Mouse (Mus musculus) neural tube, embryonic 11.5 days (tissue): ENCODE results near the gene Hmga2. TPM values are rescaled to one million over a fixed set of nuclear protein-coding genes. Genes with fewer than 3 reads are reported as not detected.

ENCODE experiments used
- ATAC-seq: fragments of 200-750 bp; cut with Nextera tagmentation; 2 replicates; pipeline ENCODE4 v1.8.0; 2017; ENCODE audit warnings: moderate number of reproducible peaks, mild to moderate bottlenecking, moderate TSS enrichment, moderate library complexity; ENCODE audit not compliant: insufficient read depth, low FRiP score, low TSS enrichment
- DNase-seq: peaks from one replicate; pipeline ENCODE4 v3.0.0-alpha.2; 2015; ENCODE audit warnings: low spot score
- H3K27ac ChIP-seq: fragments of 300-500 bp; sonication (generic); 2 replicates; pipeline ENCODE4 v1.5.1; 2014; ENCODE audit warnings: low read depth, mild to moderate bottlenecking, low read length
- H3K27me3 ChIP-seq: fragments of 300-500 bp; sonication (generic); 2 replicates; pipeline ENCODE4 v1.6.1; 2014; ENCODE audit warnings: mild to moderate bottlenecking, low read length, mixed read lengths; ENCODE audit not compliant: control insufficient read depth, insufficient read depth
- H3K36me3 ChIP-seq: fragments of 300-500 bp; sonication (generic); 2 replicates; pipeline ENCODE4 v1.6.1; 2014; ENCODE audit warnings: mild to moderate bottlenecking, low read length, moderate library complexity, mixed read lengths; ENCODE audit not compliant: control insufficient read depth, insufficient read depth
- H3K4me1 ChIP-seq: fragments of 300-500 bp; sonication (generic); 2 replicates; pipeline ENCODE4 v1.6.1; 2014; ENCODE audit warnings: low read length, mixed read lengths; ENCODE audit not compliant: control insufficient read depth, insufficient read depth
- H3K4me2 ChIP-seq: fragments of 300-500 bp; sonication (generic); 2 replicates; pipeline ENCODE4 v1.6.1; 2014; ENCODE audit warnings: low read depth, mild to moderate bottlenecking, moderate library complexity
- H3K4me3 ChIP-seq: fragments of 300-500 bp; sonication (generic); 2 replicates; pipeline ENCODE4 v1.5.1; 2014; ENCODE audit warnings: low read depth, low read length
- H3K9ac ChIP-seq: fragments of 300-500 bp; sonication (generic); 2 replicates; pipeline ENCODE4 v1.6.1; 2014; ENCODE audit warnings: mild to moderate bottlenecking, low read length
- H3K9me3 ChIP-seq: fragments of 300-500 bp; sonication (generic); 2 replicates; pipeline ENCODE4 v1.6.1; 2016; ENCODE audit warnings: low read length; ENCODE audit not compliant: control insufficient read depth
- WGBS: fragments of 180-500 bp; shearing (Covaris S2); extraction: QIAGEN DNeasy Blood & Tissue Kit; methylation state at CpG from one replicate; pipeline ENCODE4 v1.1.7; 2014; 5-methylcytosine and 5-hydroxymethylcytosine counted together
- polyA plus RNA-seq: library from polyadenylated mRNA; unstranded; fragments of >200 nt; fragmentation: Nextera tagmentation; extraction: Ambion mirVana; gene quantifications from 2 replicates; pipeline ENCODE4 v1.2.1, GENCODE M21; 2014

Gene Hmga2
- polyA plus RNA-seq, 1 experiment from 2014 or later = 49.7 TPM

- Histone ChIP-seq H3K4me2 (no peak overlapping the region), H3K4me1 (peaks cover 21% of the 10 kb centered on the region; the same call in 1 of the 2 replicates), H3K27me3 (no peaks in the 10 kb centered on the region), H3K9me3 (no peaks in the 10 kb centered on the region), H3K36me3 (no peaks in the 10 kb centered on the region), H3K4me3 (no peak overlapping the region), H3K27ac (no peak overlapping the region), H3K9ac (no peak overlapping the region)
- ATAC-seq = no peak
- DNase-seq = no peak
- WGBS = 81% methylated on average over 33 of the region's 33 CpGs
Observed at GRCm38 (mm10) chr10:120428430-120429198, 47.7 kb downstream of the Hmga2 start.

GRCm38 (mm10) chr10:120426086-120426610, 50.1 kb downstream of the Hmga2 start:
- no peak for DNase-seq
- Histone ChIP-seq H3K36me3 (no peaks in the 10 kb centered on the region), H3K27ac (no peak overlapping the region), H3K9ac (no peak overlapping the region), H3K4me1 (peaks cover 21% of the 10 kb centered on the region), H3K27me3 (no peaks in the 10 kb centered on the region), H3K9me3 (no peaks in the 10 kb centered on the region), H3K4me2 (no peak overlapping the region), H3K4me3 (no peak overlapping the region)
- WGBS = 82% methylated on average over 14 of the region's 14 CpGs
- no peak for ATAC-seq

DNA sequence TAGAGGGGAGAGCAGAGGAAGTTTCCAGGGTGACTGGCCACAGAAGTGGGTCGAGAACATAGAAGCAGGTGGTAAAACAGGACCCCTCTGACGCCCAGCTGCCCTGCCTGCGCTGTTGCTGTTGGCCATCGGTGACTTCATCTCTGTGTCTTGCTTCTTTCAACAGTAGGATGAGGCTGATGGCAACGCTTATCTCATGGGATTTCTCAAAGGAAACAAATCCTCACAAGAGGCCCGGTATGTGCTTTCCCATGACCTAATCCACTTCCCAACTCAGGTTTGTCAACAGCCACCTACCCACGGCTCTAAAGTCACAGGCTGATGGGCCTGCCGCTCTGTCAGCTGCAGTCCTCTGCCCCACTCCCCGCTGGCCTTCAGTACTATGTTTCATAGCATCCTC, 52.3 kb downstream of the Hmga2 start:
- H3K4me1 ChIP-seq = peaks cover 35% of the 10 kb centered on the region
- WGBS = 83% methylated on average over 9 of the region's 9 CpGs

GRCm38 (mm10) chr10:120423256-120423655, 53.0 kb downstream of the Hmga2 start:
- Histone ChIP-seq H3K4me3 (no peak overlapping the region), H3K27ac (no peak overlapping the region), H3K9ac (no peak overlapping the region), H3K4me1 (peaks cover 43% of the 10 kb centered on the region), H3K36me3 (no peaks in the 10 kb centered on the region), H3K27me3 (no peaks in the 10 kb centered on the region), H3K4me2 (no peak overlapping the region), H3K9me3 (no peaks in the 10 kb centered on the region)
- ATAC-seq = no peak
- 70% methylated on average over 7 of the region's 7 CpGs for whole genome bisulfite sequencing
- no peak for DNase-seq

More for the DNA sequence above, 52.3 kb downstream of the Hmga2 start:
- Histone ChIP-seq H3K4me2 (no peak overlapping the region), H3K4me3 (no peak overlapping the region), H3K9me3 (no peaks in the 10 kb centered on the region), H3K9ac (no peak overlapping the region), H3K36me3 (no peaks in the 10 kb centered on the region), H3K27ac (no peak overlapping the region), H3K27me3 (no peaks in the 10 kb centered on the region)
- no peak for DNase-seq
- ATAC-seq = no peak

DNA sequence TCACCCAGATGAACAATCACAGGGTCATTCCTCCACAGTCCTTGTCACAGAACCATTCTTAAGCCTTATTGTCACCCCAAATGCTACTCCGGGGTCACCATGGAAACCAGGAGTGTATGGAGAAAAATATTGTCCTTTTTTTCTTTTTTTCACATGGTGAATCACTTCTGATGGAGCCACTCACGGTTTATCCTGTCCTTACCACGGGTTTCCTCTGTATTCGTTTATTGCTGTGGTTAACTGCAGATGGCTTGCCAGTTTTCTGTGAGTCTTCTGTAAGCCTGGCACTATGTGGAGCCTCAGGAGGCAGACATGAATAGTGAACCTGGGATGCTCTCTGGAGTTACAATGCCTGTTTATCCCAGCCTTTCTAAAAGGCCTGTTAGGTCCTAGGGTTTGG, 53.4 kb downstream of the Hmga2 start:
- Histone ChIP-seq H3K4me1 (peaks cover 47% of the 10 kb centered on the region), H3K27me3 (no peaks in the 10 kb centered on the region), H3K4me3 (no peak overlapping the region), H3K4me2 (no peak overlapping the region), H3K36me3 (no peaks in the 10 kb centered on the region), H3K9me3 (no peaks in the 10 kb centered on the region), H3K9ac (no peak overlapping the region), H3K27ac (no peak overlapping the region)
- no peak for ATAC-seq
- no peak for DNase-seq
- 45% methylated on average over 4 of the region's 4 CpGs for WGBS

- no peak for ATAC-seq
- Histone ChIP-seq H3K9ac (no peak overlapping the region), H3K9me3 (no peaks in the 10 kb centered on the region), H3K4me2 (0 out of 2 replicates have a peak overlapping the region, but pooled peaks have one; percentile 9), H3K4me3 (no peak overlapping the region), H3K27me3 (no peaks in the 10 kb centered on the region), H3K36me3 (no peaks in the 10 kb centered on the region), H3K4me1 (peaks cover 51% of the 10 kb centered on the region), H3K27ac (peak overlapping the region; percentile 53; the same call in 1 of the 2 replicates)
- DNase-seq = no peak
- 37% methylated on average over 10 of the region's 10 CpGs for WGBS
Observed at GRCm38 (mm10) chr10:120422050-120422449, 54.2 kb downstream of the Hmga2 start.

GRCm38 (mm10) chr10:120420971-120421629, 55.2 kb downstream of the Hmga2 start:
- Histone ChIP-seq H3K9ac (no peak overlapping the region), H3K4me3 (no peak overlapping the region), H3K4me1 (peaks cover 57% of the 10 kb centered on the region), H3K36me3 (no peaks in the 10 kb centered on the region), H3K27ac (0 out of 2 replicates have a peak overlapping the region, but pooled peaks have one; percentile 2), H3K9me3 (no peaks in the 10 kb centered on the region), H3K27me3 (no peaks in the 10 kb centered on the region), H3K4me2 (no peak overlapping the region)
- ATAC-seq (no peak; the same call in 1 of the 2 replicates), DNase-seq (no peak)
- WGBS = 25% methylated on average over 15 of the region's 15 CpGs

GRCm38 (mm10) chr10:120418738-120419523, 57.3 kb downstream of the Hmga2 start:
- 29% methylated on average over 16 of the region's 16 CpGs for WGBS
- no peak overlapping the region for H3K9ac ChIP-seq
- DNase-seq = no peak
- H3K4me3 ChIP-seq = no peak overlapping the region
- H3K4me2 ChIP-seq = no peak overlapping the region
- ATAC-seq = no peak
- H3K4me1 ChIP-seq = peaks cover 56% of the 10 kb centered on the region
- no peaks in the 10 kb centered on the region for H3K9me3 ChIP-seq
- H3K27me3 ChIP-seq = no peaks in the 10 kb centered on the region
- H3K27ac ChIP-seq = peak overlapping the region; percentile 85; the same call in 1 of the 2 replicates
- no peaks in the 10 kb centered on the region for H3K36me3 ChIP-seq
